Mouse (Mus musculus): ENCODE data around the gene Ccl12. TPM values are rescaled to one million over a fixed set of nuclear protein-coding genes. Genes with fewer than 3 reads are reported as not detected.
A peak's percentile ranks its signal among the peaks of the same experiment; 100 is the strongest.

The Ccl12 gene
- total RNA-seq (2015): not detected in 2 replicates
- not detected in 2 replicates for total RNA-seq (2017)

DNA sequence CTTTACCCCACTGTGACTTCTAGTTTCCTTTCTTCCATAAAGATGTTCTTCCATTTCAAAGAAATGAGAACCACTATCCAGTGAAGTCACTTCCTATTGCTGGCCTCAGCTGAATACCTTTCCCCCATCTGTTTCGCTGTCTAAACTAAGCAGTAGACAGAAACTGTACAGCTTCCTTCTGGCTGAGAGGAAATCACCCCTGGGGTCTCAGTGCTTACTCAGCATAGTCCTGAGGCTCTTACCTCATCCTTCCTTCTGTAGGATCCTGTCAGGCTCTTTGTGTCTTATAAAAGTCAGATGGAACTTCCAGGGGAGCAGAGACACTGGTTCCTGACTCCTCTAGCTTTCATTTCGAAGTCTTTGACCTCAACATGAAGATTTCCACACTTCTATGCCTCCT is at the start of gene Ccl12:
TSS of gene Ccl12 (plus strand) at position 317 of the 400 bp plus-strand sequence.
- ATAC-seq (replicated peaks; ENCODE audit: poor library complexity): peak; percentile 73

DNA sequence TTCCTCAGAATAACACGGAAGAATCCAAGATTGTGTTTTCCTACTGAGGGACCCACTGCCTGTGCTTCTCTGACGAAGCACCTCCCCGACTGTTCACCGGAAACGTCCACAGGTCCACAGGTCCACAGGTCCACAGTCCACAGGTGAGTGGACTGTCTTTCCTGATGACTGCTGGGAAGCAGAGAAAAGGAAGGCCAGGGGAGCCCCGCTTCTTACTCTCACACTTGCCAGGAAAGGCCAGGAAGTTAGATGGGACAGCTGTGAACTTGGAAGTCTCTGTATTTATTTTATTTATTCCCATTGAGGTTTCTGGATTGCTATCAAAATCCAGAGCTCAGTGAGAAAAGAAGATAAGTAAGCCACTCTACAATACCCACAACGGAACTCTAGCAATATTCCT is 47.8 kb upstream of the Ccl12 start:
- no peak for ATAC-seq (replicated peaks; ENCODE audit: poor library complexity)

DNA sequence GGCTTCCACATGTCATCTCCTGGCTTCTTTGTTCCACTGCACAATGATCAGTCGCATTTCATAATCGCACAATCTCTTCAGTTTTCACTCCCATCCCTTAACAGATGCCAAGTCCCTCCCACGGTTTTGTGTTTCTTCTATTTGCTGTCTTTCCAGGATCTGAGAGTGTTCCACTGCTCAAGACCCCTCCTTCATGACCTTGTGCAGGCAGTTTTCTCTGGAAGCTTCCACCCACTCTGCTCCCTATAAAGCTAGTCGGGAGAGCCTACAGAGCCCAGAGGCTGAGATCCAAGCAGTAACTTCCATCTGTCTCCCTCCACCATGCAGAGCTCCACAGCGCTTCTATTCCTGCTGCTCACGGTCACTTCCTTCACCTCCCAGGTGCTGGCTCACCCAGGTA is 44.0 kb upstream of the Ccl12 start, which contains the start of gene Ccl11:
TSS of gene Ccl11 (plus strand) at position 178 of the 400 bp plus-strand sequence.
- no peak for ATAC-seq (replicated peaks; ENCODE audit: poor library complexity)

DNA sequence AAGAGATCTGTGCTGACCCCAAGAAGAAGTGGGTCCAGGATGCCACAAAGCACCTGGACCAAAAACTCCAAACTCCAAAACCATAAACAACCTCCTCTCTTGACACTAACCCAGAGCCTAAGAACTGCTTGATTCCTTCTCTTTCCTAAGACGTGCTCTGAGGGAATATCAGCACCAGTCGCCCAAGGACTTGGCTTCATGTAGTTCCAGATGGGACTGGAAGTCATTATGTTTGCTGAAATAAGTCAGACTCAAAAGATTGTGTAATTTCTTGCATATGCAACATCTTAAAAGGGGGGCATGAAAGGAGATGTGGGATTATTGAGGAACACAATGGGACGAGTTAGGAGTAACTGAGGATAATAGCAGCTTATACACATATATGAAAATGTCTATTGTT is 39.4 kb upstream of the Ccl12 start:
- no peak for ATAC-seq (replicated peaks; ENCODE audit: poor library complexity)

DNA sequence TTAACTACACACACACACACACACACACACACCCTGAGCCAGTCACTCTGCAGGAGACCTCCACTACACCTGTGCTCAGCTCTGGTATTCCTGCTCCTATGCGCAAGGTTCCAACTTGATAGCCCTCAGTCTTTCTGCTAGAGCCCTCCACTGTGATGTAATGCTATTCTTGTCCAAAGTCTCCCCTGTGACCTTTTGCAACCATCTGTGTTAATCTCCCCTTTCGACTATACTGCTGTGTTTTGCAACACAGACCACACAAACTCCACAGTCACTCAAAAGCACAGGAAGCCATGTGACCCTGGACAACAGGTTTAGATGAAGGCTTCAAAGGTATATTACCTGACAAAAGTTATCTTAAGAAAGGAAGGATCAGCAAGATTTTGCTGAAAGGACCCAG is 38.2 kb upstream of the Ccl12 start:
- ATAC-seq (replicated peaks; ENCODE audit: poor library complexity): 0 out of 2 replicates have a peak, but pooled peaks have one; percentile 20

DNA sequence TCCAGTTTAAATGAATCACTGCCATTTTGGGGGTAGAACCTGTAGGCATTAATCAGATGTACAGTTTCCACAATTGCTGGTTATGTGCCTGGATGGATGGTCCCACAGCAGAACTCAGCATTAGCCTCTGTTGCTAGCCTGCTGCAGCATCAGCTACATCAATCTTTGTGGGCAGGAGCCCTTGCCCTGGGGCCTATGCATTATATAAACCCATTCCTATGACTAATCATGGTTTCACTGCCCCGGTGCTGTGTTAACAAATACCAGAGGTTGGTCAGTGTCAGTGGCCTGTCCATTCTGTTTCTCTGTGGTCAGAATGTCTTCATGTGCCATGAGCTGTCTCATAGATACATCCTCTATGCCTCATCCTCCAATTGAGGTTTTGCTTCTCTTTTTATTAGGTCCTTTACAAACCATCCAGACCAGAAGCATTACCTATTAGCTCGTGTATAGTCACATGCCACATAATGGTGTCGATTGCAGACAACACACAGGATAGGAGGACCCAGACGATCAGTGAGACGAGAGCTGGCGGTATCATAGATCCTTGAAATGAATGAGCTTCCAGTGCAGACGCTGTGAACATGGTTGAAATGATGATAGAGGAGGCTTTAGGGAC is 34.6 kb upstream of the Ccl12 start:
- ATAC-seq (replicated peaks; ENCODE audit: poor library complexity): no peak

DNA sequence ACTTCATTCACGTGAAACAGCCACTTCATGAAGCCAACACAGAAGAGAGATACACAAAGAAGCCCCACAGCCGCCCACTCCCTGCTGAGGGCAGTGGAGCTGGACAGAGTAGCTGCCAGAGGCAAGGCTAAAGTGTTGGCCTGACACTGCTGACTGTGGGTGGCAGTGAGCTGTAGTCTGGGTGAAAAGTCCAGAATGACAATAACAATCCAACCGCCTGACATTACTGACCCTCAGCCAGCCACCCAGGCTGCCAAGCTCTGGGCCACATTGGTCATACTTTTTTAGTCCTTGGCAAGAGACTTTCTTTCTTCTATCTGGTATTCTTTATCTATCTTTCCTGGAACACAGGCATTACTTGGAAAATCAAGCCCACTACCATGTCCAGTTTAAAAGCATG is 30.6 kb upstream of the Ccl12 start:
- no peak for ATAC-seq (replicated peaks; ENCODE audit: poor library complexity)

DNA sequence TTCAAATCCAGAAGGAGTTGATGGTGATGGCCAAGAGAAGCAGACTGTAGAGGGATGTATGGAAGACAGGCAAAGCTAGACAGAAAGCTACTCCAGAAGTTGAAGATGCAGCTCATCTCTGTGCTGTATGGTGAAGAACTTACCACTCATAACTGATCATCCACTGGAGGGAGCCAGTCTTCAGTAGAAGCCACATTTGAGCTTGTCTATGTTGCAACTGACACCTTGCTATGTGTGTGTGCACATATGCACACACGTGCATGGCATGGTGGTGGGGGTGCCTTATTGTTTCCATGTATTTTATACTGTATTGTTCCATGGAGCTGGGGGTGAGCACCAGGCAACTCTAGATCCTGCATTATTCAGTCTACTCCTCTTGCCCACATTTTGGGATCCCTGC is 29.3 kb upstream of the Ccl12 start:
- ATAC-seq (replicated peaks; ENCODE audit: poor library complexity): peak; percentile 66

DNA sequence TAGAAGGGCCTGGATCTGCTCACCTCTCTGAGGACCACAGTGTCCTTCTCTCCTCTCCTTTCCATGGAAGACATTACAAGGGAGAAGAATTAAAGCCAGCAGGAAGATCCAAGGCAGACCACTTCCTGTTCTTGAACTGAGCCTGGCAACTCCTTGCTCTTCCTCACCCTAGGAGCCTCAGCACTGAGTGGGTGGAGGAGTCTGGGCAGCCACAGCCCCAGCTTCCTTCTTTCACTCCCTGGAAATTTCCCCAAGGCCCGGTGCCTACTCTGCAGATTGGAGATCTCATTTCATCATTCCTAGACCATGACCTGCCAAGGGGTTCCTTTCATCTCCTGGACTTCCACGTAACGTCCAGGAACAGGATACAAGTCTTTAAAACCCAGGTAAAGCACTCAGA is 28.7 kb upstream of the Ccl12 start:
- ATAC-seq (replicated peaks; ENCODE audit: poor library complexity): no peak

DNA sequence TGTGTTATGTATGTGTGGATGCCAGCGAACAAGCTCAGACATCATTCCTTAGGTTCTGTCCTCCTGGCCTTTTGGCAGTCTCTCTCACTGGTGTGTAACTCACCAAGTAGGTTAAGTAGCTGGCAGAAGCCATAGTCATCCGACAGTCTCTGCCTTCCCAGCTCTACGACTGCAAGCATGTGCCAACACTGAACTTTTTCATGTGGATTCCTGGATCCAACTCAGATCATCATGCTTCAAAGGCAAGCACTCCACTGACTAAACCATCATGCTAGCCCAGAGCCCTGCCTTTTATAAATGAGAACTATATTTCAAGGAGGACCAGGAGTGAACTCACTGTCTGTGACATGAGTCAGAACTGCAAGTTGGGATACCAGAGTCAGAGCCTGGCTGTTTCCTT is 28.0 kb upstream of the Ccl12 start:
- ATAC-seq (replicated peaks; ENCODE audit: poor library complexity): no peak

DNA sequence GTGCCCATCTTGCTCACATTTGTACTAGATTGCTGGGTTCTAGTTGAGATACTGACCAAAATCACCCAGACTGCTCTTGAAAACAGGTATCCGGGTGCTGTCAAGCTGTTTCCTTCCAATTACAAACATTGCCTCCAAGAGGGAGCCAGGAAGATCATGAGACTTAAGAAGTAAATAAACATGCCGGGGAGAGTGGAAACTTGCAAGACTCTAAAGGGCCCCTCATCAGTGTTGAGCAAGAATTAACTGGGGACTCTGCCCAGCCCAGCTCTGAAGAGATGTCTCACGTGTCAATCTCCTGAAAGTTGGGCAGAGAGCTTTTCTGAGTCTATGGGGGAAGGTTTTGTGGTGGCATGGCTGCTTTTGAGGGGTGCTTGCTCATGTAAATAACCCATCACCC is 24.6 kb upstream of the Ccl12 start:
- ATAC-seq (replicated peaks; ENCODE audit: poor library complexity): no peak

DNA sequence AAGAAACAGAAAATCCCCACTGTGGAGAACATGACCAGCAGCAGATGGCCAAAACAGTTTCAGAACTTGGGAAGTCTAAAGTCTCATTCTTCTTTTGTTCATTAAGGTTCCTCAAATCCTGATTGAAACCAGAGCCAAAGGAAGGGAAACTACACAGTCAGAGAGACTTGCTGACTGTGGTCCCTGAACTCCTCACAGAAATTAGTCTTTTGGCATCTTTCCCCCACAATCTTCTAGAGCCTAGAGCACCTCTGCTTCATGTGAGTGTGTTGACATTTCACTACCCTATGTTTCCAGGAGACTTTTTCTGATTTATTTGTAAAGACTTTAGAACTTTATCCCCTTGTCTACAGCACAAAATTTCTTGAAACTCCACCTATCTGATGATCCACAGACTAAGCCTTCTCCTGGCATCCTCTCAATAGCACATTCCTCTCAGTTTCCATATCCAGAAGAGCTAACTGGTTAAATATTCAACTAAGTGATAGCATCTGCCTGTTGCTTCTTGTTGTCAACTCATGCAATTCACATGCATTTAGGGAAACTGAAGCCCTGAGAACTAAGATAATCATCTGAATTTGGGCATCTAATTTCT is 23.4 kb upstream of the Ccl12 start:
- no peak for ATAC-seq (replicated peaks; ENCODE audit: poor library complexity)

DNA sequence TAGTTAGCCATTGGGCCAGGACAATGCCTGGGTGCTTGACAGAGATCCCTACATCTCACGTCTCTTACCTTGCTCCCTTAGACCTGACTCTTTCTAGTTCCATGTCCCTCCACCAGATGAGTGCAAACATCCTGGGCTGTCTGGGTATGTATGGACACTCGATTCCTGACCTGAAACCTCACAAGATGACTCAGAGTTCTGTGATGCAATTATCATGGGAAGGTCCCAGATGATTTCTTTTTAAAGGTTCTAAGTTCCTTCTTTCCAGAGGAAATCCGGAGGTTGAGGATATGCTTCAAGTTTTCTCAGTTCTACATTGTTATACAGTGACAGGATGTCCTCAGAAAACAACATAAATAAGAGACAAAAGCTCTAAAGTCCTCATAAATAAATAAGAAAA is 20.8 kb upstream of the Ccl12 start:
- no peak for ATAC-seq (replicated peaks; ENCODE audit: poor library complexity)

DNA sequence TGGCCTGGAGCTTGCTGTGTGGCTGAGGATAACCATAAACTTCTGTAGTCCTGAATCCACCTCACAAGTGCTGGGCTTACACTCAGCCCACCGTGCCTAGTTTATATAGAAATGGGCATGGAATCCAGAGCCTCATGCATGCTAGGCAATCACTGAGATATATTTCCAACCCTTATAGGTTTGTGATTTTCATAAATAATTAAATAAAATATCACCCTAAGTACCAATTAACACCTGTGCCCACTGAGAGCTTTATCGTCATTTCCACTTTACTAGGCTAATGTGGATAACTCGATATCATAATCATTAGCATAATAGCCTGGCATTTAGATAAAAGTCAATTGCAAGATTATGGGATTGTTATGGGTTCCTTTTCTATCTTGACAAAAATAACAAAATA is 17.3 kb upstream of the Ccl12 start:
- ATAC-seq (replicated peaks; ENCODE audit: poor library complexity): no peak

DNA sequence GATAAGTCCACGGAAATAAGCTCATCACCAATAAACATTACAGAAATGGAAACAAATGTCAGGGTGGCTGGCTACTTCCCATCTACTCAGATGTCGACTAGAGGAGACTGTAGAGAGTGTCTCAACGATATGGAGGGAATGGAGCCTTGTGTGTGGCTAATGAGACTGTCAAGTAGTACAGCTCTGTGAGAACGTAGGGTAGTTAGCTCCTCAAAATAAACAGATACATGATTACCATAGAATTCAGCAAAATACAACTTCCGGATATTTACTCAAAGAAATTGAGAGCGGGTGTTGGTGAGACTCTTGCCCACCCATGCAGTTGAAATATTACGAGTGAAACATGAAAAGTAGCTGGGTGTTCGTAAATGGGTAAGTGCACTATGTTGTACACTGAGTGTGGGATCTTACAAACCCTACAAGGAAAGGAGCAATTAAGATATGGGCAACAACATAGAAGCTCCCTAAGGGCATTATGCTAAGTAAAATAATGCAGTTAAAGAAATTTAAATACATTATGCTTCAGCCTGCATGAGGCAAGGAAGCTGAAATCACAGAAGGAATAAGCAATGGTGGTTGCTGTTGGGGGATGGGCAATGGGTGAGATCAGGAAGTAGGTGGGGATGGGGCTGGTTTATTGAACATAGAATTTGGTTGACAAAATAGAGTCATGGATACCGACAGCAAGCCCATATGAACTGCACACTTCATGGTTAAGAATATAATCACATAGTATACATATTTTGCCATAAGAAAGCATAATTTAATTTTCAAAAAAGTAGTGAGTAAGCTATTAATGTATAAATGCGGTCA is 1.9 kb upstream of the Ccl12 start:
- ATAC-seq (replicated peaks; ENCODE audit: poor library complexity): no peak

DNA sequence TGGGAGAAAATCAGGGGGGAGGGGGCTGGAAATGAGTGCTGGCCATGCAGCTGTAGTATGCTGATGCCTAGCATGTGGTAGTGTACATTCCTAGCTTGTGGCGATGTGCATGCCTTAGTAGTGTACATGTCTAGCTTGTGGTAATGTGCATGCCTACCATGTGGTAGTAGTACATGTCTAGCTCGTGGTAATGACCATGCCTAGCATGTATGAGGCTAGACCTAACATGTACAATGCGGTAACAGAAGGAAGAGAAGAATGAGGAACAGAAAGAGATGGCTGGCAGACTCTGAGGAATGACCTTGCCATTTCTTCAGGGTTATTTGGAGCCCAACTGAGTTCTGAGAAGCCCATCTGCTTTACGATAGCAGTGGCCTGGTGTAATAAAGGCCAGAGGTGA is 558 bp upstream of the Ccl12 start:
- peak; percentile 71 for ATAC-seq (replicated peaks; ENCODE audit: poor library complexity)

DNA sequence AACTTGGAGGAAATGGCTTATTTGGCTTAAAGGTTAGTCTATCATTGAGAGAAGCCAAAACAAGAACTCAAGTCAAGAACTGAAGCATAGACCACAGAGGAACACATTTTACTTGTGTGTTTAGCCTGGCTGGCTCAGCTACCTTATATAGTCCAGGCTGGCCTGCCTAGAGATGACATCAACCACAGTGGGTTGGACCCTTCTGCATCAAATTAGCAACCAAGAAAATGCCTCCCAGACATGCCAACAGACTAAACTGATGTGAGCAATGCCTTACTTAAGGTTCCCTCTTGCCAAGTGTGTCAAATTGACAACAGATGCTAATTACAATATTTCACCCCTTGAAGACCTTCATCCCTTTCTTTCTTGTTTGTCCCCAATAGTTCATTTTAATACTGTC is 8.0 kb downstream of the Ccl12 start:
- no peak for ATAC-seq (replicated peaks; ENCODE audit: poor library complexity)

DNA sequence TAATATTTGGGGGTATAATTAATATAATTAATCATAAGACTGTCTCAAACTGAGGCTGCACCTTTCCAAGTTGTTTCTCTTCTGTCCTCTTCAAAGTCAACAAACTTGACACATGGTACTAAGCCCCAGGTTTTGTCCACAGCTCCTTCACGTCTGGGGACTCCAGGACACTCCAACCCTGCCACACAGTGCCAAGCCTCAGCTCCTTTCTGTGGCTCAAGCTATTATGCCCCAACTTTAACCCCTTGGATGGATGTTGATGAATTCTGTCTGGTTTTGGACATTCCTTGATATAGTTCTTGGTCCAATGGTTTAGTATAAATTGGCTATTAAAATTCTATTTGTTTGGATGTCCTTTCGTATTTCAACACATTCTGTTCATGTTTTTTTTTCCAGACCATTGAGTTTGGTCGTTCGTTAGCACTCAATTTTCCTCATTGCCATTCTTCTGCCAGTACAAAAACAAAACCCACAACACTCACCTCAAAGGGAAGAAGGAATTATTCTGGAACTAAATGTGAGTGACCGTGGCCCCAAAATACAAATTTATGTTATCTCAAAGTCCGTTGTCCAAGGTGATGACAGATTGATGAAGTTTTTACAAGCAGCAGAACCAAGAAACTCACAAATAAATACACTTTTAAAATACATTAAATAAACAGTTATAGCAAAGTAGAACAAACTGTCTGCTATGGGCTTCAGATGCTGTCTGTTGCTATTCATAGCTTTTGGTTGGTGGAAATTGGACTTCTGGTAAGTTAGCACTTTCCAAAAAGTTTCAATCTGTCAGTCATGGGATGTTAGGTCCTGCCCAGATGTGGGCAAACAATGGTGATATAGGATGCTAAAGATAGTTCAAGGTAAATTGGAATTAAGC is 9.0 kb downstream of the Ccl12 start:
- no peak for ATAC-seq (replicated peaks; ENCODE audit: poor library complexity)

DNA sequence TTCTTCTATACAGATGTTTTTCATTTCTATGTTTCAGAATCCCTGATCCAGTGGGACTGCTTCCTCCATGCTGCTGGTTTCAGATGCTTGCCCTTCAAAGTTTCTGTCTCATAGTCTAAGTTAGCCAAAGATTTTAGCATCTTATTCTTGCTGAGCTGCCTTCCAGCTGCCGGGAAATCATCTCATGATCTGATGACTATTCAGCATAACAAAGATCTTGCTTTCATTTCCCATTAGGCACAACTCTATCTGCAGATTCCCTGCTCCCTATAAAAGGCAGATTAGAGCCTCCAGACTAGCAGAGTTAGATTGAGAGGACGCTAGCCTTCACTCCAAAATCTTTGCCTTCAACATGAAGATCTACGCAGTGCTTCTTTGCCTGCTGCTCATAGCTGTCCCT is 13.2 kb downstream of the Ccl12 start, which contains the start of gene Ccl8:
TSS of gene Ccl8 (plus strand) at position 301 of the 400 bp plus-strand sequence.
- ATAC-seq (replicated peaks; ENCODE audit: poor library complexity): no peak

DNA sequence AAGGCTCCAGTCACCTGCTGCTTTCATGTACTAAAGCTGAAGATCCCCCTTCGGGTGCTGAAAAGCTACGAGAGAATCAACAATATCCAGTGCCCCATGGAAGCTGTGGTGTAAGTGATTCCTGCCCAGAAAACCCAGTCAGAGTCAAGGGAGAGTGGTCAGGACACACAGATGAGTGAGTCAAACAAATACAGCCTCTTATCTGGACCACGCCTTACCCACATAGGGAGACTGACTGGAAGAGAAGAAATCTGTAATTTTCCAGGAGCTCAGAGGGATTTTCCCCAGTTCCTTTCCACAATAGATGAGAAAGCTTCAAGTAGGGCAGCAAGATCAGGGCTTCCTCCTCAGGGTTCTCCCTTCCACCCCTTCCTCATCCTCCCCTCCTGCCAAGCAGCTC is 14.4 kb downstream of the Ccl12 start:
- ATAC-seq (replicated peaks; ENCODE audit: poor library complexity): no peak

DNA sequence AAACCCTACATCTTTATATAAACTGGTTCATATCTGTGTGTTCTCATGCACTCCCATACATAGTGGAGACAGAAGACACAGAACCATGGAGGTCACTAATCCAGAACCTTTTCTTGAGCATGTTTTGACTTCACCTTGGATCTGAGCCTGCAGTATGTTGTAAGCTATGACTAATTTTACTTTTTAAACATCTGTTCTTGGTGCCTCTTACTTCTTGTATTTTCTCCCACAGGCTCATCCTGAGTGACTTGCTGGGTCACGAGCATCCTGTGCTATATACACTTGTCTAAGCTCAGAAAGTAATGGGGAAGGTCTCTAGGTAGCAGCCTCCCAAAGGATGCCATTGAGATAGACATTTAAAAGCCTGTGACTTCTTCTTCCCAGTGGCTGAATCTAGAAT is 31.3 kb downstream of the Ccl12 start:
- no peak for ATAC-seq (replicated peaks; ENCODE audit: poor library complexity)

All from megakaryocyte progenitor cell, adult 5-6 weeks (primary cell).